In the genomic region with DNA sequence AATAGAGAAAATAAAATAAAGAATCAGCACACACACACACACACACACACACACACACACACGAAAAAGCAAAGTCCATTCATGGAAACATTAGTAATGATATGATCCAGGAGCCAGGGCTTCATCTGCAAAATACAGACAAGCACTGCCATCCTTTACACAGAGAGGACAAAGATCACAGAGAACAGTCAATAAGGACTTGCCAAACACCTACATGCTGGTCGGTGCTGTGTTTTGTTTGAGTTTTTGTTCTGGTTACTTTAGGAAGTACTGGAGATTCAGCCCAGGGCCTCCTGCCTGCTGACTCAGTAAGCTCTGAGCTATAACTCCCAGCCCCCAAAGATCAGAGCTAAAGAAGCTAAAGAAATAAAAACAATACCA, we compare ENCODE assay signal across 21 mouse cellular contexts. TPM values are rescaled to one million over a fixed set of nuclear protein-coding genes. Genes with fewer than 3 reads are reported as not detected.
DNase-seq lines count a peak whose midpoint lies in the region; ATAC-seq and TF ChIP-seq lines count a peak whose summit lies in the region.
"Had no signal": no experiment of that assay in that cellular context is flagged by ENCODE, and none has a peak within 500 bp of the region (broad histone marks: within the 10 kb centered on the region; RNA-seq: fewer than 3 reads in every experiment).

No protein-coding gene starts in this region.

- WGBS in liver, embryonic 12.5 days (ENCODE audit: insufficient replicate concordance) = 44% methylated on average over 2 of the region's 2 CpGs
- WGBS in intestine, embryonic 15.5 days = 56% methylated on average over 2 of the region's 2 CpGs
- WGBS in intestine, postnatal 0 days = 46% methylated on average over 2 of the region's 2 CpGs
- WGBS in liver, embryonic 16.5 days (ENCODE audit: insufficient replicate concordance) = 37% methylated on average over 2 of the region's 2 CpGs

- H3K9me3 ChIP-seq in liver, embryonic 12.5 days (replicated peaks) = no peaks in the 10 kb centered on the region
- H3K9me3 ChIP-seq in intestine, embryonic 15.5 days = no peaks in the 10 kb centered on the region
- H3K9me3 ChIP-seq in intestine, postnatal 0 days (ENCODE audit: control insufficient read depth) = no peaks in the 10 kb centered on the region
- no peaks in the 10 kb centered on the region for H3K9me3 ChIP-seq in liver, embryonic 16.5 days (replicated peaks; ENCODE audit: control insufficient read depth, low read length)
- H3K9me3 ChIP-seq: embryonic facial prominence, embryonic 13.5 days; forebrain, embryonic 13.5 days; heart, embryonic 12.5 days had no signal

- H3K4me1 ChIP-seq in liver, embryonic 12.5 days = no peaks in the 10 kb centered on the region
- no peaks in the 10 kb centered on the region for H3K4me1 ChIP-seq in intestine, embryonic 15.5 days (replicated peaks)
- H3K4me1 ChIP-seq in intestine, postnatal 0 days (replicated peaks; ENCODE audit: control insufficient read depth, insufficient read depth, low read length) = no peaks in the 10 kb centered on the region
- no peaks in the 10 kb centered on the region for H3K4me1 ChIP-seq in liver, embryonic 16.5 days (ENCODE audit: control insufficient read depth, low read depth, low read length)
- H3K4me1 ChIP-seq: embryonic facial prominence, embryonic 13.5 days; forebrain, embryonic 13.5 days; heart, embryonic 12.5 days had no signal

- no peak overlapping the region for H3K9ac ChIP-seq in liver, embryonic 12.5 days
- no peak overlapping the region for H3K9ac ChIP-seq in intestine, embryonic 15.5 days
- H3K9ac ChIP-seq in intestine, postnatal 0 days (ENCODE audit: low read depth, low read length) = no peak overlapping the region
- no peak overlapping the region for H3K9ac ChIP-seq in liver, embryonic 16.5 days (ENCODE audit: low read depth, low read length)
- H3K9ac ChIP-seq: embryonic facial prominence, embryonic 13.5 days; forebrain, embryonic 13.5 days; forebrain, postnatal 0 days; heart, embryonic 12.5 days had no signal

- TF ChIP-seq CTCF in intestine, postnatal 0 days (IDR thresholded peaks at IDR 0.05; ENCODE audit: low read depth) = no peak

- intact Hi-C loops in heart, postnatal 36 days (cut with DNase I) = no loop called here

- no peak overlapping the region for H3K4me2 ChIP-seq in liver, embryonic 12.5 days
- no peak overlapping the region for H3K4me2 ChIP-seq in intestine, embryonic 15.5 days (replicated peaks)
- no peak overlapping the region for H3K4me2 ChIP-seq in intestine, postnatal 0 days (replicated peaks; ENCODE audit: low read depth)
- H3K4me2 ChIP-seq in liver, embryonic 16.5 days (ENCODE audit: low read depth, low read length) = 0 out of 2 replicates have a peak overlapping the region, but pooled peaks have one; percentile 10
- H3K4me2 ChIP-seq: embryonic facial prominence, embryonic 13.5 days; forebrain, embryonic 13.5 days; heart, embryonic 12.5 days had no signal

- no peaks in the 10 kb centered on the region for H3K27me3 ChIP-seq in liver, embryonic 12.5 days (replicated peaks)
- no peaks in the 10 kb centered on the region for H3K27me3 ChIP-seq in intestine, embryonic 15.5 days (replicated peaks)
- H3K27me3 ChIP-seq in intestine, postnatal 0 days (replicated peaks; ENCODE audit: control insufficient read depth, insufficient read depth, low read length) = no peaks in the 10 kb centered on the region
- H3K27me3 ChIP-seq in liver, embryonic 16.5 days (ENCODE audit: control insufficient read depth, insufficient read depth, low read depth, low read length) = no peaks in the 10 kb centered on the region
- H3K27me3 ChIP-seq: CH12.LX; forebrain, embryonic 13.5 days; heart, embryonic 12.5 days; Patski had no signal

- H3K4me3 ChIP-seq in liver, embryonic 12.5 days = no peak overlapping the region
- H3K4me3 ChIP-seq in intestine, embryonic 15.5 days (replicated peaks) = no peak overlapping the region
- H3K4me3 ChIP-seq in intestine, postnatal 0 days (ENCODE audit: low read depth, low read length) = no peak overlapping the region
- H3K4me3 ChIP-seq in liver, embryonic 16.5 days (ENCODE audit: low read depth, low read length) = no peak overlapping the region
- H3K4me3 ChIP-seq: embryonic facial prominence, embryonic 13.5 days; forebrain, embryonic 13.5 days; gastrocnemius, adult 2 months; heart, embryonic 12.5 days had no signal

- no peaks in the 10 kb centered on the region for H3K36me3 ChIP-seq in liver, embryonic 12.5 days
- H3K36me3 ChIP-seq in intestine, embryonic 15.5 days = no peaks in the 10 kb centered on the region
- no peaks in the 10 kb centered on the region for H3K36me3 ChIP-seq in intestine, postnatal 0 days (ENCODE audit: control insufficient read depth, insufficient read depth)
- no peaks in the 10 kb centered on the region for H3K36me3 ChIP-seq in liver, embryonic 16.5 days (ENCODE audit: control insufficient read depth, insufficient read depth)
- H3K36me3 ChIP-seq: embryonic facial prominence, embryonic 13.5 days had no signal

- 0 out of 2 replicates have a peak, but pooled peaks have one; percentile 37 for ATAC-seq in liver, embryonic 12.5 days
- peak; percentile 53 for ATAC-seq in intestine, embryonic 15.5 days
- ATAC-seq in intestine, postnatal 0 days = peak; percentile 76
- ATAC-seq in liver, embryonic 16.5 days (ENCODE audit: low read depth) = peak; percentile 90
- ATAC-seq: activated CD4-positive, CD25-positive, alpha-beta regulatory T cell, adult 4 months; forebrain, embryonic 13.5 days; forebrain, postnatal 0 days; Patski had no signal

- H3K27ac ChIP-seq in liver, embryonic 12.5 days = peak overlapping the region; percentile 34; the same call in 1 of the 2 replicates
- H3K27ac ChIP-seq in intestine, embryonic 15.5 days = no peak overlapping the region
- H3K27ac ChIP-seq in intestine, postnatal 0 days (ENCODE audit: low read depth, low read length) = no peak overlapping the region
- peak overlapping the region; percentile 71 for H3K27ac ChIP-seq in liver, embryonic 16.5 days (ENCODE audit: low read length)
- H3K27ac ChIP-seq: embryonic facial prominence, embryonic 13.5 days; forebrain, embryonic 13.5 days; gastrocnemius, adult 2 months had no signal

- no peak for DNase-seq in liver
- DNase-seq in thymus, adult 18-20 months = no peak
- no peak for DNase-seq in gastrocnemius, adult 18-20 months (ENCODE audit: low spot score)
- DNase-seq in heart, postnatal 36 days = no peak
- DNase-seq: adrenal gland, postnatal 14 days; cerebellum, adult 11-12 months; cerebellum, adult 9-10 months; cerebellum, postnatal 25 days; forebrain, postnatal 0 days; gastrocnemius, adult 2 months; gastrocnemius, postnatal 25 days had no signal

RNA-seq across cellular contexts. Expression of gene Pde4dip, which starts 43.7 kb away (rescaled TPM):
- polyA plus RNA-seq in liver, embryonic 12.5 days (2016; fragmentation: Nextera tagmentation; extraction: Ambion mirVana) = 8.9 and 9.9 TPM in 2 replicates
- polyA plus RNA-seq in intestine, embryonic 15.5 days (2015; fragmentation: Nextera tagmentation; extraction: Ambion mirVana) = 23.7 and 23.8 TPM in 2 replicates
- polyA plus RNA-seq in intestine, postnatal 0 days (2015; fragmentation: Nextera tagmentation; extraction: Ambion mirVana) = 10.0 and 12.4 TPM in 2 replicates
- polyA plus RNA-seq in liver, embryonic 16.5 days (2015; fragmentation: Nextera tagmentation; extraction: Ambion mirVana) = 10.4 and 14.2 TPM in 2 replicates
- 1,000 to 10,000 TPM; 2,910 to 3,459 TPM for total RNA-seq in gastrocnemius, adult 18-20 months (2021)
- total RNA-seq in heart, postnatal 36 days (2021) = 1,000 to 10,000 TPM; 1,777 to 1,954 TPM

RNA-seq across cellular contexts. Expression of gene Sec22b, which starts 56.2 kb away (rescaled TPM):
- 67.1 and 69.2 TPM in 2 replicates for polyA plus RNA-seq in liver, embryonic 12.5 days (2016; fragmentation: Nextera tagmentation; extraction: Ambion mirVana)
- polyA plus RNA-seq in intestine, embryonic 15.5 days (2015; fragmentation: Nextera tagmentation; extraction: Ambion mirVana) = 132 and 142 TPM in 2 replicates
- 226 and 228 TPM in 2 replicates for polyA plus RNA-seq in intestine, postnatal 0 days (2015; fragmentation: Nextera tagmentation; extraction: Ambion mirVana)
- polyA plus RNA-seq in liver, embryonic 16.5 days (2015; fragmentation: Nextera tagmentation; extraction: Ambion mirVana) = 54.8 and 56.0 TPM in 2 replicates
- 10 to 100 TPM; 25.7 to 28.8 TPM for total RNA-seq in gastrocnemius, adult 18-20 months (2021)
- 10 to 100 TPM; 37.7 to 39.7 TPM for total RNA-seq in heart, postnatal 36 days (2021)

Comparison
In these comparisons a context has a peak if more than half of its experiments do, and no peak if none do; other contexts are left out.
1. ATAC-seq: peak in every context shown above with its lines; median percentile 90 in liver, embryonic 16.5 days; 76 in intestine, postnatal 0 days; 53 in intestine, embryonic 15.5 days; 37 in liver, embryonic 12.5 days.
2. H3K27ac ChIP-seq: peak in liver, embryonic 12.5 days (single experiment) and liver, embryonic 16.5 days (single experiment); none in intestine, embryonic 15.5 days (single experiment) and intestine, postnatal 0 days (single experiment).